Comparison of ENCODE assay signal across 10 mouse cellular contexts in the genomic region with DNA sequence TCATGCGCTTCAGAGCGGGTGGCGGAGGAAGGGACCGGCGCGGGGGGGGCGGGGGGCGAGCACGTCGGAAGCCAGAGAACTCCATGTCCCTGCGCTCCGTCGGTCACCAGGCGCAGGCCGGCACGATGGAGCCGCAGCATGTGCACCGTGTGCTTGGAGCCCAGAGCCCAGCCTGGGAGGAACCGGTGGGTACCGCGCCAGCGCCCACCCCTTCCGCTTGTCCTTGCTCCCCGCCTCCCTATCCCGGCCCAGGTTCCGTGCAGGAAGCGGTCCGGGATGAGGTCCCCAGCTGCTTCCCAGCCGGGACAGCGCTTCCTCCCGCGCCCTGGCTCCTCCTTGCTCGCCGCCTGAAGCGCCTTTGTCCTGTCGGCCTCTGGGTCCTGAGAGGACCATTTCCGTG. TPM values are rescaled to one million over a fixed set of nuclear protein-coding genes. Genes with fewer than 3 reads are reported as not detected.
DNase-seq lines count a peak whose midpoint lies in the region; ATAC-seq lines count a peak whose summit lies in the region.
"Not testable (repeated sequence)": the region's sequence is repeated elsewhere in the genome, so short reads cannot be mapped to it uniquely, and the experiment has no call there.
"Had no signal": no experiment of that assay in that cellular context is flagged by ENCODE, and none has a peak within 500 bp of the region (broad histone marks: within the 10 kb centered on the region; RNA-seq: fewer than 3 reads in every experiment).

A gene (plus strand): TSS at position 101 of the 400 bp plus-strand sequence.

- intact Hi-C loops in left cerebral cortex, postnatal 10 days (cut with DNase I), result not testable (repeated sequence)

- peak within 1 kb of the TSS; percentile 57 for H3K9ac ChIP-seq in forebrain, embryonic 13.5 days
- H3K9ac ChIP-seq in heart, embryonic 13.5 days, result 0 out of 2 replicates have a peak within 1 kb of the TSS, but pooled peaks have one; percentile 52

- H3K36me3 ChIP-seq in forebrain, embryonic 13.5 days (ENCODE audit: poor library complexity, severe bottlenecking); heart, embryonic 13.5 days: not testable (repeated sequence)

- ATAC-seq in forebrain, embryonic 13.5 days; heart, embryonic 13.5 days (ENCODE audit: extremely low read depth, insufficient number of reproducible peaks, low FRiP score, low TSS enrichment): not testable (repeated sequence)

- H3K4me3 ChIP-seq in brown adipose tissue, adult 24 weeks (ENCODE audit: insufficient read depth, low read depth, low read length), result peak within 1 kb of the TSS; percentile 18
- H3K4me3 ChIP-seq in forebrain, embryonic 13.5 days, result peak within 1 kb of the TSS; percentile 43
- H3K4me3 ChIP-seq in heart, embryonic 13.5 days, result peak within 1 kb of the TSS; percentile 50

- H3K4me1 ChIP-seq in brown adipose tissue, adult 24 weeks (ENCODE audit: control insufficient read depth, insufficient read depth, insufficient read length, low read length); forebrain, embryonic 13.5 days; heart, embryonic 13.5 days: not testable (repeated sequence)

- H3K9me3 ChIP-seq in forebrain, embryonic 13.5 days (replicated peaks); heart, embryonic 13.5 days: not testable (repeated sequence)

- WGBS in forebrain, embryonic 13.5 days, result 4% methylated on average over 27 of the region's 37 CpGs
- 4% methylated on average over 24 of the region's 37 CpGs for WGBS in heart, embryonic 13.5 days

- H3K4me2 ChIP-seq in forebrain, embryonic 13.5 days, result peak within 1 kb of the TSS; percentile 63
- H3K4me2 ChIP-seq in heart, embryonic 13.5 days, result peak within 1 kb of the TSS; percentile 68

- peak; percentile 0 for DNase-seq in hindlimb bud, embryonic 11.5 days (ENCODE audit: extremely low spot score, low read depth, low spot score)
- peak; percentile 0 to 17 for DNase-seq in left cerebral cortex, postnatal 10 days (ENCODE audit: extremely low spot score in 1 of 2, low spot score in 2 of 2)
- peak; percentile 1 for DNase-seq in lung, postnatal 36 days
- peak; percentile 16 for DNase-seq in retina, embryonic 14.5 days (ENCODE audit: low spot score)
- peak; percentile 16 to 47 for DNase-seq in urinary bladder, postnatal 4 days (ENCODE audit: low spot score in 2 of 2)

- not testable (repeated sequence) for H3K27ac ChIP-seq in brown adipose tissue, adult 24 weeks (replicated peaks; ENCODE audit: low read depth, low read length); forebrain, embryonic 13.5 days; heart, embryonic 13.5 days (replicated peaks)

- H3K27me3 ChIP-seq in forebrain, embryonic 13.5 days; heart, embryonic 13.5 days (replicated peaks): not testable (repeated sequence)

RNA-seq across cellular contexts. Expression of the gene that starts here (rescaled TPM):
- not detected in 2 replicates for polyA plus RNA-seq in brown adipose tissue, adult 24 weeks (2012; ENCODE audit: insufficient read depth, insufficient read length, missing spikeins)
- polyA plus RNA-seq in forebrain, embryonic 13.5 days (2015; fragmentation: Nextera tagmentation; extraction: Ambion mirVana), result 0.28 and 2.5 TPM in 2 replicates
- 0.37 and 0.68 TPM in 2 replicates for polyA plus RNA-seq in heart, embryonic 13.5 days (2015; fragmentation: Nextera tagmentation; extraction: Ambion mirVana)
- total RNA-seq in left cerebral cortex, postnatal 10 days (2021), result 10 to 100 TPM in 1 of 2 experiments, 1 to 10 TPM in 1; 9.7 to 11.1 TPM
- total RNA-seq: megakaryocyte-erythroid progenitor cell, adult 5-6 weeks had no signal
- polyA plus RNA-seq: Patski had no signal
